In genomic region chr14:11906130-11906675, GRCm38 (mm10) we compare ENCODE assay signal across 30 mouse cellular contexts.
DNase-seq lines count a peak whose midpoint lies in the region; ATAC-seq and TF ChIP-seq lines count a peak whose summit lies in the region.
"Had no signal": no experiment of that assay in that cellular context is flagged by ENCODE, and none has a peak within 500 bp of the region (broad histone marks: within the 10 kb centered on the region; RNA-seq: fewer than 3 reads in every experiment).

No protein-coding gene starts in this region.

- no peak overlapping the region for H3K4me3 ChIP-seq in hindbrain, embryonic 15.5 days
- H3K4me3 ChIP-seq in hindbrain, embryonic 11.5 days (ENCODE audit: low read depth, low read length): no peak overlapping the region
- H3K4me3 ChIP-seq in midbrain, embryonic 16.5 days (ENCODE audit: low read depth, low read length): no peak overlapping the region
- no peak overlapping the region for H3K4me3 ChIP-seq in midbrain, embryonic 14.5 days (replicated peaks; ENCODE audit: low read depth, low read length)
- H3K4me3 ChIP-seq in forebrain, embryonic 14.5 days (ENCODE audit: low read depth, low read length): no peak overlapping the region
- H3K4me3 ChIP-seq in gastrocnemius, adult 2 months: no peak overlapping the region
- H3K4me3 ChIP-seq: embryonic facial prominence, embryonic 13.5 days; heart, adult 2 months; heart, embryonic 13.5 days; kidney, embryonic 15.5 days; left cerebral cortex, adult 2 months; limb, embryonic 12.5 days; liver, embryonic 15.5 days; neural tube, embryonic 15.5 days had no signal

- H3K27me3 ChIP-seq in hindbrain, embryonic 15.5 days: no peaks in the 10 kb centered on the region
- no peaks in the 10 kb centered on the region for H3K27me3 ChIP-seq in hindbrain, embryonic 11.5 days (ENCODE audit: control insufficient read depth, insufficient read depth, low read length)
- H3K27me3 ChIP-seq in midbrain, embryonic 16.5 days (ENCODE audit: control insufficient read depth, insufficient read depth, low read depth, low read length): no peaks in the 10 kb centered on the region
- H3K27me3 ChIP-seq in midbrain, embryonic 14.5 days (ENCODE audit: control insufficient read depth, insufficient read depth, low read length): no peaks in the 10 kb centered on the region
- H3K27me3 ChIP-seq in forebrain, embryonic 14.5 days (replicated peaks; ENCODE audit: control insufficient read depth, insufficient read depth, low read length): no peaks in the 10 kb centered on the region
- H3K27me3 ChIP-seq: embryonic facial prominence, embryonic 13.5 days; heart, embryonic 13.5 days; kidney, embryonic 15.5 days; limb, embryonic 12.5 days; liver, embryonic 15.5 days; neural tube, embryonic 15.5 days had no signal

- H3K27ac ChIP-seq in hindbrain, embryonic 15.5 days (replicated peaks): no peak overlapping the region
- H3K27ac ChIP-seq in hindbrain, embryonic 11.5 days (ENCODE audit: low read depth, low read length): no peak overlapping the region
- H3K27ac ChIP-seq in midbrain, embryonic 16.5 days (ENCODE audit: low read length): no peak overlapping the region
- H3K27ac ChIP-seq in midbrain, embryonic 14.5 days (replicated peaks; ENCODE audit: low read depth, low read length): no peak overlapping the region
- no peak overlapping the region for H3K27ac ChIP-seq in forebrain, embryonic 14.5 days (ENCODE audit: low read depth, low read length)
- no peak overlapping the region for H3K27ac ChIP-seq in gastrocnemius, adult 2 months
- H3K27ac ChIP-seq: embryonic facial prominence, embryonic 13.5 days; heart, adult 2 months; heart, embryonic 13.5 days; kidney, embryonic 15.5 days; left cerebral cortex, adult 2 months; limb, embryonic 12.5 days; liver, embryonic 15.5 days; neural tube, embryonic 15.5 days had no signal

- no peak for DNase-seq in hindbrain, embryonic 11.5 days (ENCODE audit: low spot score)
- DNase-seq in midbrain, embryonic 14.5 days: no peak
- DNase-seq in forebrain, embryonic 14.5 days (ENCODE audit: low spot score): no peak
- no peak for DNase-seq in frontal cortex, postnatal 36 days (ENCODE audit: low spot score in 2 of 2)
- DNase-seq in gastrocnemius, adult 2 months: no peak
- DNase-seq: adrenal gland, postnatal 10 days; cerebellum, adult 11-12 months; cerebellum, adult 9-11 months; gastrocnemius, postnatal 25 days; heart, adult 2 months; heart, postnatal 10 days; kidney, adult 18-20 months; kidney, postnatal 25 days; lung, embryonic 14.5 days; lung, postnatal 14 days; right cerebral cortex, adult 18-20 months; spleen, adult 18-20 months; thymus, adult 18-20 months; thymus, postnatal 25 days had no signal

- intact Hi-C loops in gastrocnemius, adult 2 months (cut with DNase I): no loop called here

- ATAC-seq in hindbrain, embryonic 15.5 days (ENCODE audit: low FRiP score, low read depth): 0 out of 2 replicates have a peak, but pooled peaks have one; percentile 27
- no peak for ATAC-seq in hindbrain, embryonic 11.5 days (ENCODE audit: low FRiP score)
- ATAC-seq in midbrain, embryonic 16.5 days: peak; percentile 34; the same call in 1 of the 2 replicates
- ATAC-seq in midbrain, embryonic 14.5 days (ENCODE audit: low FRiP score, low TSS enrichment): no peak
- peak; percentile 48; the same call in 1 of the 2 replicates for ATAC-seq in forebrain, embryonic 14.5 days
- ATAC-seq: CD4-positive, CD25-positive, alpha-beta regulatory T cell, adult 4 months; inflammation-experienced regulatory T-cells, adult 6 months had no signal

- H3K9me3 ChIP-seq in hindbrain, embryonic 15.5 days: no peaks in the 10 kb centered on the region
- no peaks in the 10 kb centered on the region for H3K9me3 ChIP-seq in hindbrain, embryonic 11.5 days (ENCODE audit: control insufficient read depth, low read length)
- H3K9me3 ChIP-seq in midbrain, embryonic 16.5 days (replicated peaks; ENCODE audit: control insufficient read depth, low read length, poor library complexity, severe bottlenecking): no peaks in the 10 kb centered on the region
- no peaks in the 10 kb centered on the region for H3K9me3 ChIP-seq in midbrain, embryonic 14.5 days (ENCODE audit: control insufficient read depth, low read length)
- no peaks in the 10 kb centered on the region for H3K9me3 ChIP-seq in forebrain, embryonic 14.5 days (replicated peaks; ENCODE audit: control insufficient read depth, low read length)
- H3K9me3 ChIP-seq: embryonic facial prominence, embryonic 13.5 days; heart, embryonic 13.5 days; kidney, embryonic 15.5 days; limb, embryonic 12.5 days; liver, embryonic 15.5 days; neural tube, embryonic 15.5 days had no signal

- no peak for TF ChIP-seq CTCF in gastrocnemius, adult 2 months (IDR thresholded peaks at IDR 0.05)

- no peak overlapping the region for H3K9ac ChIP-seq in hindbrain, embryonic 15.5 days
- H3K9ac ChIP-seq in hindbrain, embryonic 11.5 days (ENCODE audit: low read depth, low read length): no peak overlapping the region
- H3K9ac ChIP-seq in midbrain, embryonic 16.5 days (ENCODE audit: low read depth, low read length): no peak overlapping the region
- H3K9ac ChIP-seq in midbrain, embryonic 14.5 days (replicated peaks; ENCODE audit: low read length): no peak overlapping the region
- no peak overlapping the region for H3K9ac ChIP-seq in forebrain, embryonic 14.5 days (ENCODE audit: low read length)
- H3K9ac ChIP-seq: embryonic facial prominence, embryonic 13.5 days; heart, embryonic 13.5 days; kidney, embryonic 15.5 days; limb, embryonic 12.5 days; liver, embryonic 15.5 days; lung, embryonic 14.5 days; neural tube, embryonic 15.5 days had no signal

- WGBS in hindbrain, embryonic 15.5 days: 60% methylated on average over 5 of the region's 5 CpGs
- 66% methylated on average over 5 of the region's 5 CpGs for WGBS in hindbrain, embryonic 11.5 days
- WGBS in midbrain, embryonic 16.5 days: 54% methylated on average over 5 of the region's 5 CpGs
- WGBS in midbrain, embryonic 14.5 days: 58% methylated on average over 5 of the region's 5 CpGs
- WGBS in forebrain, embryonic 14.5 days: 61% methylated on average over 5 of the region's 5 CpGs

- peaks cover 16% of the 10 kb centered on the region for H3K4me1 ChIP-seq in hindbrain, embryonic 15.5 days (replicated peaks)
- H3K4me1 ChIP-seq in hindbrain, embryonic 11.5 days (replicated peaks; ENCODE audit: control insufficient read depth, insufficient read depth, low read length): no peaks in the 10 kb centered on the region
- peaks cover 6% of the 10 kb centered on the region for H3K4me1 ChIP-seq in midbrain, embryonic 16.5 days (ENCODE audit: control insufficient read depth, insufficient read depth, low read length)
- peaks cover 8% of the 10 kb centered on the region; the same call in 1 of the 2 replicates for H3K4me1 ChIP-seq in midbrain, embryonic 14.5 days (ENCODE audit: control insufficient read depth, insufficient read depth, low read length)
- H3K4me1 ChIP-seq in forebrain, embryonic 14.5 days (ENCODE audit: control insufficient read depth, insufficient read depth, low read length): peaks cover 6% of the 10 kb centered on the region; the same call in 1 of the 2 replicates
- H3K4me1 ChIP-seq: kidney, embryonic 15.5 days; limb, embryonic 12.5 days; liver, embryonic 15.5 days had no signal

- no peaks in the 10 kb centered on the region for H3K36me3 ChIP-seq in hindbrain, embryonic 15.5 days
- H3K36me3 ChIP-seq in hindbrain, embryonic 11.5 days (ENCODE audit: control insufficient read depth, insufficient read depth, low read length): no peaks in the 10 kb centered on the region
- H3K36me3 ChIP-seq in midbrain, embryonic 16.5 days (ENCODE audit: control insufficient read depth, insufficient read depth, low read length): no peaks in the 10 kb centered on the region
- H3K36me3 ChIP-seq in midbrain, embryonic 14.5 days (ENCODE audit: control insufficient read depth, insufficient read depth, low read length): no peaks in the 10 kb centered on the region
- H3K36me3 ChIP-seq in forebrain, embryonic 14.5 days (ENCODE audit: control insufficient read depth, insufficient read depth, low read length): no peaks in the 10 kb centered on the region
- H3K36me3 ChIP-seq: embryonic facial prominence, embryonic 13.5 days; heart, embryonic 13.5 days; kidney, embryonic 15.5 days; limb, embryonic 12.5 days; liver, embryonic 15.5 days; neural tube, embryonic 15.5 days had no signal

- H3K4me2 ChIP-seq in hindbrain, embryonic 15.5 days: no peak overlapping the region
- H3K4me2 ChIP-seq in hindbrain, embryonic 11.5 days (replicated peaks; ENCODE audit: low read depth, low read length): no peak overlapping the region
- no peak overlapping the region for H3K4me2 ChIP-seq in midbrain, embryonic 16.5 days (ENCODE audit: low read length)
- H3K4me2 ChIP-seq in midbrain, embryonic 14.5 days (ENCODE audit: low read length): no peak overlapping the region
- no peak overlapping the region for H3K4me2 ChIP-seq in forebrain, embryonic 14.5 days (ENCODE audit: low read length)
- H3K4me2 ChIP-seq: embryonic facial prominence, embryonic 13.5 days; heart, embryonic 13.5 days; kidney, embryonic 15.5 days; limb, embryonic 12.5 days; liver, embryonic 15.5 days; lung, embryonic 14.5 days; neural tube, embryonic 15.5 days had no signal

Comparison
In these comparisons a context has a peak if more than half of its experiments do, and no peak if none do; other contexts are left out.
1. ATAC-seq: peak in hindbrain, embryonic 15.5 days (single experiment), midbrain, embryonic 16.5 days (single experiment) and forebrain, embryonic 14.5 days (single experiment); none in hindbrain, embryonic 11.5 days (single experiment) and midbrain, embryonic 14.5 days (single experiment).